Mouse (Mus musculus) neural tube, embryonic 11.5 days (tissue): ENCODE results near the gene Zfp94. TPM values are rescaled to one million over a fixed set of nuclear protein-coding genes. Genes with fewer than 3 reads are reported as not detected.

Experiments used
- ATAC-seq: fragments of 200-750 bp; cut with Nextera tagmentation; 2 replicates; pipeline ENCODE4 v1.8.0; 2017; ENCODE audit warnings: moderate number of reproducible peaks, mild to moderate bottlenecking, moderate TSS enrichment, moderate library complexity; ENCODE audit not compliant: insufficient read depth, low FRiP score, low TSS enrichment
- DNase-seq: peaks from one replicate; pipeline ENCODE4 v3.0.0-alpha.2; 2015; ENCODE audit warnings: low spot score
- H3K27ac ChIP-seq: fragments of 300-500 bp; sonication (generic); 2 replicates; pipeline ENCODE4 v1.5.1; 2014; ENCODE audit warnings: low read depth, mild to moderate bottlenecking, low read length
- H3K27me3 ChIP-seq: fragments of 300-500 bp; sonication (generic); 2 replicates; pipeline ENCODE4 v1.6.1; 2014; ENCODE audit warnings: mild to moderate bottlenecking, low read length, mixed read lengths; ENCODE audit not compliant: control insufficient read depth, insufficient read depth
- H3K36me3 ChIP-seq: fragments of 300-500 bp; sonication (generic); 2 replicates; pipeline ENCODE4 v1.6.1; 2014; ENCODE audit warnings: mild to moderate bottlenecking, low read length, moderate library complexity, mixed read lengths; ENCODE audit not compliant: control insufficient read depth, insufficient read depth
- H3K4me1 ChIP-seq: fragments of 300-500 bp; sonication (generic); 2 replicates; pipeline ENCODE4 v1.6.1; 2014; ENCODE audit warnings: low read length, mixed read lengths; ENCODE audit not compliant: control insufficient read depth, insufficient read depth
- H3K4me2 ChIP-seq: fragments of 300-500 bp; sonication (generic); 2 replicates; pipeline ENCODE4 v1.6.1; 2014; ENCODE audit warnings: low read depth, mild to moderate bottlenecking, moderate library complexity
- H3K4me3 ChIP-seq: fragments of 300-500 bp; sonication (generic); 2 replicates; pipeline ENCODE4 v1.5.1; 2014; ENCODE audit warnings: low read depth, low read length
- H3K9ac ChIP-seq: fragments of 300-500 bp; sonication (generic); 2 replicates; pipeline ENCODE4 v1.6.1; 2014; ENCODE audit warnings: mild to moderate bottlenecking, low read length
- H3K9me3 ChIP-seq: fragments of 300-500 bp; sonication (generic); 2 replicates; pipeline ENCODE4 v1.6.1; 2016; ENCODE audit warnings: low read length; ENCODE audit not compliant: control insufficient read depth
- WGBS: fragments of 180-500 bp; shearing (Covaris S2); extraction: QIAGEN DNeasy Blood & Tissue Kit; methylation state at CpG from one replicate; pipeline ENCODE4 v1.1.7; 2014; 5-methylcytosine and 5-hydroxymethylcytosine counted together
- polyA plus RNA-seq: library from polyadenylated mRNA; unstranded; fragments of >200 nt; fragmentation: Nextera tagmentation; extraction: Ambion mirVana; gene quantifications from 2 replicates; pipeline ENCODE4 v1.2.1, GENCODE M21; 2014

Zfp94 gene
- 12.2 and 16.5 TPM in 2 replicates for polyA plus RNA-seq

GRCm38 (mm10) chr7:24316567-24317092, at the start of gene Zfp94:
Gene Zfp94 (minus strand): TSS chr7:24316666.
- peak within 1 kb of the TSS; percentile 75 for H3K9ac ChIP-seq
- H3K36me3 ChIP-seq: no peaks in the 10 kb centered on the region
- no peaks in the 10 kb centered on the region for H3K27me3 ChIP-seq
- 2% methylated on average over 33 of the region's 33 CpGs for whole genome bisulfite sequencing
- no peaks in the 10 kb centered on the region for H3K9me3 ChIP-seq
- H3K4me1 ChIP-seq: no peaks in the 10 kb centered on the region
- ATAC-seq (peak; percentile 88), DNase-seq (peak; percentile 95)
- no peak within 1 kb of the TSS for H3K27ac ChIP-seq
- peak within 1 kb of the TSS; percentile 59 for H3K4me3 ChIP-seq
- peak within 1 kb of the TSS; percentile 76 for H3K4me2 ChIP-seq

- H3K4me1 ChIP-seq: no peaks in the 10 kb centered on the region
- no peak overlapping the region for H3K4me2 ChIP-seq
- ATAC-seq (peak; percentile 36; the same call in 1 of the 2 replicates), DNase-seq (no peak)
- 83% methylated on average over 5 of the region's 5 CpGs for WGBS
- no peaks in the 10 kb centered on the region for H3K27me3 ChIP-seq
- H3K4me3 ChIP-seq: no peak overlapping the region
- no peaks in the 10 kb centered on the region for H3K36me3 ChIP-seq
- no peaks in the 10 kb centered on the region for H3K9me3 ChIP-seq
- no peak overlapping the region for H3K27ac ChIP-seq
- H3K9ac ChIP-seq: no peak overlapping the region
Measured at GRCm38 (mm10) chr7:24365258-24366014, 49.0 kb upstream of the Zfp94 start.

DNA sequence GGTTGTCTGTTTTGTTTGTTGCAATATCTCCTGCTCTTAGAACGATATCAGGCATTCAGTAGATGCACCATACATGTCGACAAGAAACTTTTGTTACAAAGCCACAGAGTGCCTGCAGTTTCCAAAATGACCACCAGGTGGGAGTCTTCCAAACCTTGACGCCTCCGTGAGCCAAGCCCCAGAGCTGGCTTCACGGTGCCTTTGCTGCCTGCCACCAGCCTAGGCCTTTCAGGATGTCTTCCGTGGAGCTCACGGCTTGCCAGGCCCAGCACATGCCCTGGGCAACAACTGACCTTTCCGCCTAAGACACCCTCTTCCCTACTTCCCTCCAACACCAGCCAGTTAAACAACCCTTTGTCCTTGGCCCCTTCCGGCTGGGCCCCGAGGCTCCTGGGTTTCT, 48.4 kb upstream of the Zfp94 start:
- Histone ChIP-seq H3K4me3 (no peak overlapping the region), H3K9ac (no peak overlapping the region), H3K4me1 (no peaks in the 10 kb centered on the region), H3K9me3 (no peaks in the 10 kb centered on the region), H3K4me2 (no peak overlapping the region), H3K36me3 (no peaks in the 10 kb centered on the region), H3K27me3 (no peaks in the 10 kb centered on the region), H3K27ac (no peak overlapping the region)
- ATAC-seq (peak; percentile 43), DNase-seq (peak; percentile 88)
- 25% methylated on average over 10 of the region's 10 CpGs for WGBS

GRCm38 (mm10) chr7:24363228-24363627, 46.8 kb upstream of the Zfp94 start:
- H3K9me3 ChIP-seq: no peaks in the 10 kb centered on the region
- H3K27ac ChIP-seq: no peak overlapping the region
- WGBS: 30% methylated on average over 7 of the region's 7 CpGs
- ATAC-seq (no peak), DNase-seq (peak; percentile 57)
- H3K9ac ChIP-seq: no peak overlapping the region
- H3K27me3 ChIP-seq: no peaks in the 10 kb centered on the region
- no peak overlapping the region for H3K4me2 ChIP-seq
- no peak overlapping the region for H3K4me3 ChIP-seq
- no peaks in the 10 kb centered on the region for H3K4me1 ChIP-seq
- H3K36me3 ChIP-seq: no peaks in the 10 kb centered on the region

- Histone ChIP-seq H3K4me3 (no peak overlapping the region), H3K36me3 (no peaks in the 10 kb centered on the region), H3K4me2 (no peak overlapping the region), H3K27me3 (no peaks in the 10 kb centered on the region), H3K9ac (no peak overlapping the region), H3K27ac (no peak overlapping the region), H3K4me1 (no peaks in the 10 kb centered on the region), H3K9me3 (peaks cover 3% of the 10 kb centered on the region; the same call in 1 of the 2 replicates)
- DNase-seq (no peak), ATAC-seq (no peak)
- 74% methylated on average over 4 of the region's 4 CpGs for WGBS
Measured at GRCm38 (mm10) chr7:24361001-24361400, 44.5 kb upstream of the Zfp94 start.

DNA sequence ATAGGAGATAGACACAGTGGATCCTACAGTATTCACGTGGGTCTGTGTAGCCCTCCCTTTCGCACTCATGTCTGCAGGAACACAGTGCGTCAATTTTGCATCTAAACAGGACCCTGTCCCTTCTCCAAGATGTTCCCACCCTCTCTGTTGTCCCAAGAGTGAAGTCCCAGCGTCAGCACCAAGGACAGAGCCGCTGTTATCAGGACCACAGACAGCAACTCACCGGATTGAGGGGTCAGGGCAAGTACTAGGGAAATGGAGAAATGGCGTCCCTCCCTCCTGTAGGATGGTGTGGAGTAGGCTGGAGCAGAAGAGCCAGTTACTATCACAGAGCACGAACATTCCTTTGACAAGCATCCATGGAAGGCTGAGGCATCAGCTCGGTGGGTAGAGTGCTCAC, 42.8 kb upstream of the Zfp94 start:
- no peak overlapping the region for H3K27ac ChIP-seq
- H3K4me1 ChIP-seq: no peaks in the 10 kb centered on the region
- no peak overlapping the region for H3K4me3 ChIP-seq
- no peaks in the 10 kb centered on the region for H3K27me3 ChIP-seq
- 35% methylated on average over 9 of the region's 9 CpGs for WGBS
- H3K4me2 ChIP-seq: no peak overlapping the region
- no peaks in the 10 kb centered on the region for H3K36me3 ChIP-seq
- H3K9ac ChIP-seq: no peak overlapping the region
- DNase-seq (peak; percentile 62), ATAC-seq (no peak)
- peaks cover 3% of the 10 kb centered on the region; the same call in 1 of the 2 replicates for H3K9me3 ChIP-seq

DNA sequence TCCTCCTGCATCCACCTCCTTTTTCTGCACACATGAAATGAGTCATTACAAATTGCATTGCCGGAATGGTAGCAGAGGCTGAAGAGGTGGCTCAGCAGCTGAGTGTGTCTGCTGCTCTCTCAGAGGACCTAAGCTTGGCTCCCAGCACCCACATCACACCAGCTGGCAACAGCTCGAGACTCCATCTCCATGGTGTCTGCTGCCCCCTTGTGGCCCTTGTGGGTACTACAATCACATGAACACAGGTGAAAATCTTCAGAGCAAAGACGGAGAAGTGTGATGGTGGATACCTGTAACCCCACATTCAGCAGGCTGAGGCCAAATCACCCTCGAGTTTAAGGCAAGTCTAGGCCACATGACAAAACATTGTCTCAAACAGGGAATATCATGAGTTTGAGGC, 41.4 kb upstream of the Zfp94 start:
- no peak for DNase-seq
- ATAC-seq: no peak
- no peaks in the 10 kb centered on the region for H3K4me1 ChIP-seq
- H3K4me2 ChIP-seq: no peak overlapping the region
- H3K4me3 ChIP-seq: no peak overlapping the region
- H3K9me3 ChIP-seq: peaks cover 3% of the 10 kb centered on the region; the same call in 1 of the 2 replicates
- no peak overlapping the region for H3K9ac ChIP-seq
- no peaks in the 10 kb centered on the region for H3K36me3 ChIP-seq
- WGBS: 45% methylated on average over 4 of the region's 4 CpGs
- no peaks in the 10 kb centered on the region for H3K27me3 ChIP-seq
- no peak overlapping the region for H3K27ac ChIP-seq

GRCm38 (mm10) chr7:24356081-24356480, 39.6 kb upstream of the Zfp94 start:
- H3K4me1 ChIP-seq: no peaks in the 10 kb centered on the region
- peaks cover 3% of the 10 kb centered on the region; the same call in 1 of the 2 replicates for H3K9me3 ChIP-seq
- no peak for DNase-seq
- no peak overlapping the region for H3K27ac ChIP-seq
- WGBS: 78% methylated on average over 10 of the region's 10 CpGs
- ATAC-seq: no peak
- H3K27me3 ChIP-seq: no peaks in the 10 kb centered on the region
- H3K4me2 ChIP-seq: no peak overlapping the region
- no peak overlapping the region for H3K4me3 ChIP-seq
- H3K36me3 ChIP-seq: no peaks in the 10 kb centered on the region
- H3K9ac ChIP-seq: no peak overlapping the region

GRCm38 (mm10) chr7:24355646-24356045, 39.2 kb upstream of the Zfp94 start:
- Histone ChIP-seq H3K9ac (no peak overlapping the region), H3K4me3 (no peak overlapping the region)

More at GRCm38 (mm10) chr7:24355646-24356045, 39.2 kb upstream of the Zfp94 start:
- Histone ChIP-seq H3K27ac (no peak overlapping the region), H3K4me1 (no peaks in the 10 kb centered on the region), H3K27me3 (no peaks in the 10 kb centered on the region), H3K4me2 (no peak overlapping the region), H3K36me3 (no peaks in the 10 kb centered on the region), H3K9me3 (peaks cover 3% of the 10 kb centered on the region; the same call in 1 of the 2 replicates)
- whole genome bisulfite sequencing: 85% methylated on average over 6 of the region's 6 CpGs
- ATAC-seq: no peak
- no peak for DNase-seq
